Mouse (Mus musculus): ENCODE data around the gene Zfp541. TPM values are rescaled to one million over a fixed set of nuclear protein-coding genes. Genes with fewer than 3 reads are reported as not detected.

Gene Zfp541
- polyA plus RNA-seq, 1 experiment from 2014 or later: not detected

GRCm38 (mm10) chr7:16083361-16083760 is 21.7 kb downstream of the Zfp541 start:
- ATAC-seq (ENCODE audit: insufficient number of reproducible peaks, low FRiP score, low TSS enrichment, low read depth): no peak
- DNase-seq (ENCODE audit: low spot score): no peak
- no peak overlapping the region for H3K9ac ChIP-seq (ENCODE audit: low read length)
- no peak overlapping the region for H3K27ac ChIP-seq (replicated peaks; ENCODE audit: low read depth, low read length)
- H3K9me3 ChIP-seq (ENCODE audit: control insufficient read depth, low read length): no peaks in the 10 kb centered on the region
- H3K36me3 ChIP-seq (ENCODE audit: control insufficient read depth, insufficient read depth, low read length): no peaks in the 10 kb centered on the region
- no peaks in the 10 kb centered on the region for H3K27me3 ChIP-seq (ENCODE audit: control insufficient read depth, insufficient read depth, low read length)
- no peak overlapping the region for H3K4me3 ChIP-seq (ENCODE audit: low read depth, low read length)
- WGBS: 68% methylated on average over 4 of the region's 4 CpGs
- no peaks in the 10 kb centered on the region for H3K4me1 ChIP-seq (ENCODE audit: control insufficient read depth, insufficient read depth, low read length)
- no peak overlapping the region for H3K4me2 ChIP-seq (ENCODE audit: low read depth, severe bottlenecking)

DNA sequence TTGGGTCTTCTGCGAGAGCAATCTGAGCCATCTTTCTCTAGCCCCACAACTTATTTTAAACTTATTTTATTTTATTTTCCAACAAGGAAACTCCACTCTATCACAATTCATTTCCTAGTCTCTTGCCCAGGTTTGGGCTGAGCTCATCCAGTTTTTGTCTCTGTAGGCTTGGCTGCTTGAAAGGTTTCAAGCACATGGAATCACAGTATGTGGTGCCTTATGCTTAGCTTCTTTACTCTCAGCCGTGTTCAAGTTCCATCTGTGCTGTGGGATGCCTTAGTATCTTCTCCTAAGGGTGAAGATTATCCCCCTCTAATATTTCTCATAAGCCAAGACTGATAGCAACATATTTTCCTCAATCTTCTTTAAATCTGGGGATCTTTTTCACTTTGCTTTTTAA is 26.0 kb downstream of the Zfp541 start:
- Histone ChIP-seq H3K9ac (ENCODE audit: low read length) (no peak overlapping the region), H3K27ac (replicated peaks; ENCODE audit: low read depth, low read length) (no peak overlapping the region), H3K27me3 (ENCODE audit: control insufficient read depth, insufficient read depth, low read length) (no peaks in the 10 kb centered on the region), H3K9me3 (ENCODE audit: control insufficient read depth, low read length) (no peaks in the 10 kb centered on the region), H3K4me3 (ENCODE audit: low read depth, low read length) (no peak overlapping the region), H3K36me3 (ENCODE audit: control insufficient read depth, insufficient read depth, low read length) (no peaks in the 10 kb centered on the region), H3K4me1 (ENCODE audit: control insufficient read depth, insufficient read depth, low read length) (no peaks in the 10 kb centered on the region), H3K4me2 (ENCODE audit: low read depth, severe bottlenecking) (no peak overlapping the region)
- WGBS: 76% methylated on average over 2 of the region's 2 CpGs
- ATAC-seq (ENCODE audit: insufficient number of reproducible peaks, low FRiP score, low TSS enrichment, low read depth) (no peak), DNase-seq (ENCODE audit: low spot score) (no peak)

DNA sequence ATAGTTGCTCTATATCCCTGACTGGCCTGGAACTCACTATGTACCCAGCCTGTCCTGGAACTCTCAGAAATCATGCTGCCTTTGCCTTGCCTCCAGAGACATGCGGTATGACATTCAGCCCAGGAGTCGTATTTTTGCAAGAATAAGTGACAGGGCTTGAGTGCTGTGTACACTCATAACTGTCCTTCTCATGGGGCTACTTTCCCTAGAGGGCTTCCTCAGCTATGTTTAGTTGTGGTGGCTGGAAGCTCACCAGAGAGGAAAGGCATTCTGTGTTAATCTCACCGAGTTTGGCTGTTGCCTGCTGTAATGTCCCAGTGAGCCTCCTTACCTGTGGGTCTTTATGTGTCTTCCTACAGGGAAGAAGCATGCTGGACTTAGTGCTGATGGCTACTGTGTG is 33.0 kb downstream of the Zfp541 start:
- no peaks in the 10 kb centered on the region for H3K27me3 ChIP-seq (ENCODE audit: control insufficient read depth, insufficient read depth, low read length)
- no peak for DNase-seq (ENCODE audit: low spot score)
- H3K9me3 ChIP-seq (ENCODE audit: control insufficient read depth, low read length): no peaks in the 10 kb centered on the region
- H3K4me1 ChIP-seq (ENCODE audit: control insufficient read depth, insufficient read depth, low read length): peaks cover 7% of the 10 kb centered on the region
- no peak overlapping the region for H3K4me3 ChIP-seq (ENCODE audit: low read depth, low read length)
- no peak overlapping the region for H3K27ac ChIP-seq (replicated peaks; ENCODE audit: low read depth, low read length)
- no peak overlapping the region for H3K9ac ChIP-seq (ENCODE audit: low read length)
- H3K4me2 ChIP-seq (ENCODE audit: low read depth, severe bottlenecking): no peak overlapping the region
- WGBS: 77% methylated on average over 3 of the region's 3 CpGs
- no peak for ATAC-seq (ENCODE audit: insufficient number of reproducible peaks, low FRiP score, low TSS enrichment, low read depth)
- H3K36me3 ChIP-seq (ENCODE audit: control insufficient read depth, insufficient read depth, low read length): no peaks in the 10 kb centered on the region

DNA sequence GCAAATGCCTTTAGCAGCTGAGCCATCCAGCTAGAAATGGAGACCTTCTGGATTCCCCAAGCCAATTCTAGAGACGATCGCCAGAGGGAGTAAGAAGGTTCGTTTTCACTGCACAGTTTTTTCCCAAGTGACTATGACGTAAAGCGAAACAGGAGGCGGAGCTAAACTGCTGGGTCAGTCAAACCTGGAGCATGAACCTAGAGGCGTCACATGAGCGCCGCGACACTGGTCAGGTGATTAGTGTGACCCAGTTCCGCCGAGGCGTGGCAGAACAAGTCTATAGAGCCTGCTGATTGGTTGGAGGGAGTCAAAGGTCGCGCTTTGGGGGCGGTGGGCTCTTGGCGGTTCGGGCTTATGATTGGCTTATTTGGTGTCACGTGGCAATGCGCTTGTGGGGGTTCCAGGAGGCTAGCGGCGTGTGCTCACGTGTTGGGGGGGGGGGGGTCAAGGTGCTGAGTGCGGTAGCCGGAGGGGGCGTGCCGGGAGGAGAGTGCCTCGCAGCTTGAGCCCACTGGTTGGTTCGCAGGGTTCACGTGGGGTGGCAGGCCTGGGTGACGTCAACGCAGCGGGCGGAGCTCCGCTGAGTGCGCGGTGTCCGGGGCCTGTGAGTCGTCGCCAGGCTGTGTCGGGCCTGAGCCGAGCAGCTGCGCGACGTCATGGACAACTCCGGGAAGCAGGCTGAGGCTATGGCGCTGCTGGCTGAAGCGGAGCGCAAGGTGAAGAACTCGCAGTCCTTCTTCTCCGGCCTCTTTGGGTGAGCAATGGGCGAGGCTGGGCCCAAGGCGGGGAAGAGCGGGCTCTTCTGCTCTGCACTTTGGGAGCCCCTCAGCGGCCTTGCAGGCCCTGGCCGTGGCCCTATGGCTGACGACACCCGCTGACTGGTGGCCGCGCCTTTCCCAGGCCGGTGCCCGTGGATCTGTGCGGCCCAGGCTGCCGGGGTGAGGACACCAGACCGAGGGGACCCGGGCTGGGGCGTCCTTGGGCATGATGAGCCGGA is 36.7 kb downstream of the Zfp541 start, which contains the start of gene Napa:
Napa (plus strand) TSS at position 438 of the 997 bp plus-strand sequence.
- under 1% methylated on average over 68 of the region's 68 CpGs for WGBS
- DNase-seq (ENCODE audit: low spot score) (peak; percentile 99), ATAC-seq (ENCODE audit: insufficient number of reproducible peaks, low FRiP score, low TSS enrichment, low read depth) (peak; percentile 99)
- H3K4me3 ChIP-seq (ENCODE audit: low read depth, low read length): peak within 1 kb of the TSS; percentile 98
- H3K9me3 ChIP-seq (ENCODE audit: control insufficient read depth, low read length): no peaks in the 10 kb centered on the region
- peaks cover 2% of the 10 kb centered on the region; the same call in 1 of the 2 replicates for H3K36me3 ChIP-seq (ENCODE audit: control insufficient read depth, insufficient read depth, low read length)
- peaks cover 10% of the 10 kb centered on the region for H3K4me1 ChIP-seq (ENCODE audit: control insufficient read depth, insufficient read depth, low read length)
- H3K4me2 ChIP-seq (ENCODE audit: low read depth, severe bottlenecking): peak within 1 kb of the TSS; percentile 81
- H3K9ac ChIP-seq (ENCODE audit: low read length): peak within 1 kb of the TSS; percentile 95
- no peaks in the 10 kb centered on the region for H3K27me3 ChIP-seq (ENCODE audit: control insufficient read depth, insufficient read depth, low read length)
- peak within 1 kb of the TSS; percentile 36; the same call in 1 of the 2 replicates for H3K27ac ChIP-seq (replicated peaks; ENCODE audit: low read depth, low read length)

DNA sequence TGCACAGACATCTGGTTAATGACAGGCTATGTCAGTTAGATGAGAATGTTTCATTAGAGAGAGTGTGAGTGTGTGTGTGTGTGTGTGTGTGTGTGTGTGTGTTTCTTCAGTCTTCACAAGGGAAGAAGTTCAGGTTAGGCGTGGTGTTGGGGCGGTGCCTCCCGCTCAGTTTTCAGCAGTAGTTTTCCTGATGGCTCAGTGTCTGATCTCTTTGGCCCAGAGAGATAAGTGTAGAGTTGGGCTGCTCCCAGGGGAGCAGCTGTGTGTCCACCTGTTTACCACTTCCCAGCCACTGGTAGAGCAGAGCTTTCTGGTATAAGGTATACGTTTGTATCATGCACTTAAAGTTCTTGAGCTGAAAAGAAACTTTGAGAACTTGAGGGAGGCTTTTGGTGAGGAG is 38.3 kb downstream of the Zfp541 start:
- peaks cover 10% of the 10 kb centered on the region for H3K4me1 ChIP-seq (ENCODE audit: control insufficient read depth, insufficient read depth, low read length)
- ATAC-seq (ENCODE audit: insufficient number of reproducible peaks, low FRiP score, low TSS enrichment, low read depth): no peak
- H3K36me3 ChIP-seq (ENCODE audit: control insufficient read depth, insufficient read depth, low read length): peaks cover 4% of the 10 kb centered on the region; the same call in 1 of the 2 replicates
- no peak overlapping the region for H3K4me3 ChIP-seq (ENCODE audit: low read depth, low read length)
- no peaks in the 10 kb centered on the region for H3K9me3 ChIP-seq (ENCODE audit: control insufficient read depth, low read length)
- H3K27me3 ChIP-seq (ENCODE audit: control insufficient read depth, insufficient read depth, low read length): no peaks in the 10 kb centered on the region
- 82% methylated on average over 4 of the region's 4 CpGs for WGBS
- no peak overlapping the region for H3K27ac ChIP-seq (replicated peaks; ENCODE audit: low read depth, low read length)
- no peak overlapping the region for H3K9ac ChIP-seq (ENCODE audit: low read length)
- peak overlapping the region; percentile 81 for H3K4me2 ChIP-seq (ENCODE audit: low read depth, severe bottlenecking)
- DNase-seq (ENCODE audit: low spot score): no peak

DNA sequence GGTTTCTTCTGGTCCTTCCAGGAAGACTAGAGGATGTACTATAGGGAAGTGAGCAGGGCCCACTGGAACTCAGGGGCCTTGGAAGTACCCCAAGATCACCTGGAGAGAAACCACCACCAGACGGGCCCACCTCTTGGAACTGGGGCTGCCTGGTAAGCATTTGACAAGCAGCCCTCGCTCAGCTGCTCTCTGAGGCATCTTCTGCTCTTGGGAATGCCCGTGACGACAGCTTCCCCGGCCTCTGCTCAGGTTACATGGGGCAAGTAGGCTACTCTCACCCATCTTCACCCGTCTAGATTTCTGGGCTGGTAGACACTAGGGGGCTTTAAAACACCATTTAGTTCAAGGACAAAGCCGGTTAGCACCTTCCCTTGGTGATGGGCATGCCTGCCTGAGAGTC is 39.5 kb downstream of the Zfp541 start:
- Histone ChIP-seq H3K4me2 (ENCODE audit: low read depth, severe bottlenecking) (no peak overlapping the region), H3K4me3 (ENCODE audit: low read depth, low read length) (no peak overlapping the region), H3K9me3 (ENCODE audit: control insufficient read depth, low read length) (no peaks in the 10 kb centered on the region), H3K36me3 (ENCODE audit: control insufficient read depth, insufficient read depth, low read length) (peaks cover 4% of the 10 kb centered on the region; the same call in 1 of the 2 replicates), H3K9ac (ENCODE audit: low read length) (no peak overlapping the region), H3K27me3 (ENCODE audit: control insufficient read depth, insufficient read depth, low read length) (no peaks in the 10 kb centered on the region), H3K27ac (replicated peaks; ENCODE audit: low read depth, low read length) (no peak overlapping the region), H3K4me1 (ENCODE audit: control insufficient read depth, insufficient read depth, low read length) (peaks cover 10% of the 10 kb centered on the region)
- DNase-seq (ENCODE audit: low spot score) (no peak), ATAC-seq (ENCODE audit: insufficient number of reproducible peaks, low FRiP score, low TSS enrichment, low read depth) (no peak)
- WGBS: 82% methylated on average over 7 of the region's 7 CpGs

DNA sequence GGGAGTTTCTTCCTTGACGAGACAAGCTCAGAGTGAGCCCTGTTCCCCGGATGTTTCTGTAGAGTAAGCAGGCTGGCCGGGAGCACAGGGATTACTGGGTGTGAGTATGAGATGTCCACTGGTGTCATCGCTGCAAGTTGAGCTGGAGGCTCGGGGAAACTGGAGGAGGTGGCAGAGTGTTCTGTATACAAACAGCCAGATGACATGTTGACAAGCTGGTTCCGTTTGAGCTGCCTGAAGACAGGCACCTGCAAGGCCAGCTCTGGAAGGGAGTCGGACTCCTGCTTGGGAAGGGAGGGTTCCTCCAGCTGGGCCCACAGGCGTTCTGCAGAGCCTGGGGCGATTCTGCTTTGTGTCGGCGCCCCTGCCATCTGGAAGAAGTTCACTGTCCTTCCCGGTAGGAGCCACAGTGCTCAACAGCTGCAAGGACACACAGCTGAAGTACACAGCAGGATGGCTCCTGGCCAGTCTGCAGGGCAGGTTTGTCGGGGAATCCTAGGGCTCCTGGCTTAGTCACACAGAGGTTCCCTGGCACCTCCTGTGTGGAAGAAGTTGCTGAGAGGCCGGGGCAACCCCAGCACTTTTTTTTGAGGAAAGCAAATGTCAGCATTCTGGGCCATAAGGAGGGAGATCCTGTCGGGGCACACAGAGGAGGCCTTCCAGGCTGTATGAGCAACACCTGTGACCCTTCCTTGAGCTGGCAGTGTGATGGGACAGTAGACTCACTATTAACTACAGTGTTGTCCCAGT is 40.3 kb downstream of the Zfp541 start:
- 79% methylated on average over 15 of the region's 15 CpGs for WGBS
- H3K27ac ChIP-seq (replicated peaks; ENCODE audit: low read depth, low read length): no peak overlapping the region
- H3K9ac ChIP-seq (ENCODE audit: low read length): no peak overlapping the region
- H3K4me2 ChIP-seq (ENCODE audit: low read depth, severe bottlenecking): no peak overlapping the region
- ATAC-seq (ENCODE audit: insufficient number of reproducible peaks, low FRiP score, low TSS enrichment, low read depth) (no peak), DNase-seq (ENCODE audit: low spot score) (no peak)
- H3K36me3 ChIP-seq (ENCODE audit: control insufficient read depth, insufficient read depth, low read length): peaks cover 4% of the 10 kb centered on the region; the same call in 1 of the 2 replicates
- H3K4me1 ChIP-seq (ENCODE audit: control insufficient read depth, insufficient read depth, low read length): peaks cover 10% of the 10 kb centered on the region
- no peak overlapping the region for H3K4me3 ChIP-seq (ENCODE audit: low read depth, low read length)
- H3K27me3 ChIP-seq (ENCODE audit: control insufficient read depth, insufficient read depth, low read length): no peaks in the 10 kb centered on the region
- H3K9me3 ChIP-seq (ENCODE audit: control insufficient read depth, low read length): no peaks in the 10 kb centered on the region

- H3K9me3 ChIP-seq (ENCODE audit: control insufficient read depth, low read length): no peaks in the 10 kb centered on the region
- no peak overlapping the region for H3K9ac ChIP-seq (ENCODE audit: low read length)
- DNase-seq (ENCODE audit: low spot score) (no peak), ATAC-seq (ENCODE audit: insufficient number of reproducible peaks, low FRiP score, low TSS enrichment, low read depth) (no peak)
- H3K4me3 ChIP-seq (ENCODE audit: low read depth, low read length): no peak overlapping the region
- 95% methylated on average over 5 of the region's 5 CpGs for WGBS
- H3K36me3 ChIP-seq (ENCODE audit: control insufficient read depth, insufficient read depth, low read length): peaks cover 4% of the 10 kb centered on the region; the same call in 1 of the 2 replicates
- no peak overlapping the region for H3K4me2 ChIP-seq (ENCODE audit: low read depth, severe bottlenecking)
- peaks cover 10% of the 10 kb centered on the region for H3K4me1 ChIP-seq (ENCODE audit: control insufficient read depth, insufficient read depth, low read length)
- H3K27ac ChIP-seq (replicated peaks; ENCODE audit: low read depth, low read length): no peak overlapping the region
- no peaks in the 10 kb centered on the region for H3K27me3 ChIP-seq (ENCODE audit: control insufficient read depth, insufficient read depth, low read length)
Observed at GRCm38 (mm10) chr7:16102686-16103226, 41.1 kb downstream of the Zfp541 start.
